Mouse (Mus musculus) kidney, embryonic 14.5 days (tissue): ENCODE data around the gene Prtn3. TPM values are rescaled to one million over a fixed set of nuclear protein-coding genes. Genes with fewer than 3 reads are reported as not detected.

ENCODE experiments used
- ATAC-seq: fragments of 200-750 bp; cut with Nextera tagmentation; 2 replicates; pipeline ENCODE4 v1.8.0; 2017; ENCODE audit warnings: moderate number of reproducible peaks, mild to moderate bottlenecking, moderate TSS enrichment, moderate library complexity; ENCODE audit not compliant: low FRiP score, low TSS enrichment
- H3K27ac ChIP-seq: fragments of 300-500 bp; sonication (generic); 2 replicates; pipeline ENCODE4 v1.5.1; 2014; ENCODE audit warnings: low read depth, mild to moderate bottlenecking, low read length, moderate library complexity, mixed read lengths
- H3K27me3 ChIP-seq: fragments of 300-500 bp; sonication (generic); 2 replicates; pipeline ENCODE4 v1.6.1; 2014; ENCODE audit warnings: mild to moderate bottlenecking, low read length; ENCODE audit not compliant: control insufficient read depth, insufficient read depth
- H3K36me3 ChIP-seq: fragments of 300-500 bp; sonication (generic); 2 replicates; pipeline ENCODE4 v1.6.1; 2014; ENCODE audit warnings: low read length, mixed read lengths; ENCODE audit not compliant: control insufficient read depth, insufficient read depth
- H3K4me1 ChIP-seq: fragments of 300-500 bp; sonication (generic); 2 replicates; pipeline ENCODE4 v1.6.1; 2014; ENCODE audit warnings: low read length, mixed read lengths; ENCODE audit not compliant: control insufficient read depth, insufficient read depth
- H3K4me2 ChIP-seq: fragments of 300-500 bp; sonication (generic); replicated peaks from 2 replicates; pipeline ENCODE4 v1.6.1; 2014; ENCODE audit warnings: low read depth, mild to moderate bottlenecking, low read length
- H3K4me3 ChIP-seq: fragments of 300-500 bp; sonication (generic); 2 replicates; pipeline ENCODE4 v1.5.1; 2014; ENCODE audit warnings: mild to moderate bottlenecking, low read length
- H3K9ac ChIP-seq: fragments of 300-500 bp; sonication (generic); 2 replicates; pipeline ENCODE4 v1.6.1; 2014; ENCODE audit warnings: low read depth, mild to moderate bottlenecking, low read length, moderate library complexity
- H3K9me3 ChIP-seq: fragments of 300-500 bp; sonication (generic); 2 replicates; pipeline ENCODE4 v1.6.1; 2016; ENCODE audit warnings: low read length; ENCODE audit not compliant: control insufficient read depth
- WGBS: fragments of 180-500 bp; shearing (Covaris S2); extraction: QIAGEN DNeasy Blood & Tissue Kit; methylation state at CpG from one replicate; pipeline ENCODE4 v1.1.7; 2014; 5-methylcytosine and 5-hydroxymethylcytosine counted together
- polyA plus RNA-seq: library from polyadenylated mRNA; unstranded; fragments of >200 nt; fragmentation: Nextera tagmentation; extraction: Ambion mirVana; gene quantifications from 2 replicates; pipeline ENCODE4 v1.2.1, GENCODE M21; 2014

The Prtn3 gene
- polyA plus RNA-seq, 1 experiment from 2014 or later = 9.6 TPM

GRCm38 (mm10) chr10:79853392-79853791, 20.9 kb upstream of the Prtn3 start:
- Histone ChIP-seq H3K9ac (peak overlapping the region; percentile 100), H3K36me3 (peaks cover 23% of the 10 kb centered on the region), H3K9me3 (no peaks in the 10 kb centered on the region), H3K4me1 (peaks cover 47% of the 10 kb centered on the region), H3K27me3 (no peaks in the 10 kb centered on the region), H3K4me2 (peak overlapping the region; percentile 68), H3K27ac (peak overlapping the region; percentile 100), H3K4me3 (peak overlapping the region; percentile 100)
- ATAC-seq = peak; percentile 47
- WGBS = under 1% methylated on average over 15 of the region's 15 CpGs

GRCm38 (mm10) chr10:79853860-79854795, 20.1 kb upstream of the Prtn3 start, which contains the start of gene Ptbp1:
Gene Ptbp1, plus strand, starts transcription at chr10:79854427.
- Histone ChIP-seq H3K27me3 (no peaks in the 10 kb centered on the region), H3K9ac (peak within 1 kb of the TSS; percentile 100), H3K4me1 (peaks cover 46% of the 10 kb centered on the region), H3K9me3 (no peaks in the 10 kb centered on the region), H3K4me2 (peak within 1 kb of the TSS; percentile 100), H3K27ac (peak within 1 kb of the TSS; percentile 100), H3K4me3 (peak within 1 kb of the TSS; percentile 100), H3K36me3 (peaks cover 31% of the 10 kb centered on the region)
- peak; percentile 92 for ATAC-seq
- under 1% methylated on average over 75 of the region's 75 CpGs for WGBS

- H3K9me3 ChIP-seq = no peaks in the 10 kb centered on the region
- H3K9ac ChIP-seq = peak overlapping the region; percentile 100
- under 1% methylated on average over 82 of the region's 83 CpGs for WGBS
- peak overlapping the region; percentile 100 for H3K4me2 ChIP-seq
- peaks cover 48% of the 10 kb centered on the region for H3K4me1 ChIP-seq
- no peaks in the 10 kb centered on the region for H3K27me3 ChIP-seq
- ATAC-seq = peak; percentile 18
- peak overlapping the region; percentile 100 for H3K27ac ChIP-seq
- peak overlapping the region; percentile 100 for H3K4me3 ChIP-seq
- H3K36me3 ChIP-seq = peaks cover 39% of the 10 kb centered on the region
Measured at GRCm38 (mm10) chr10:79854801-79855541, 19.3 kb upstream of the Prtn3 start.

DNA sequence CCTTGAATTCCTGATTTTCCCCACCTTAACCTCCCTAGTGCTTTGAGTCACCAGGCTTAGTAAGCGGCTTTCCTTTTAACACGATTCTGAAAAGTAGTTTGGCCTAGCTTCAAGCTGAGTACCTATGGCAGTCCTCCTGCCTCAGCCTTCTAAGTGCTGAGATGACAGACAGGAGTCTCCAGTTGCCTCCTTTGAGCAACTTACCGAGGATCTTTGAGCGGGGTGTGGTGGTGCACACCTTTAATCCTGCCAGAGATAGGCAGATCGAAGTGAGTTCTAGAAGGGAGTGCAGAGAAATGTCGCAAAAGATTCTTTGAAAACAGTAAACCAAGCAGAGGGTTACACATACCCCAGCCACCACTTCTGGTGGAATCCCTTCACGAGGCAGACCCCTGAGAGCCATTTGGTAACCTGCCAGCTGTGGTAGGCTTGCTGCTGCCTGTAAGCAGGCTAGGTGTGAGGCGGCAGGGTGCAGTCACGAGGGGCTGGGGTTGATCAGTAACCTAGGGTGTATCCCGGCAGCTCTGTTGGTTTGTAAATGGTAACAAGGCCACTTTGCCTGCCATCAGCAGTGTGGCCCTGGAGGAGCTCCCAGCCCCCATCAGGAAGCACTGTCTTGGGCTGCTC, 18.6 kb upstream of the Prtn3 start:
- no peaks in the 10 kb centered on the region for H3K9me3 ChIP-seq
- WGBS = 1% methylated on average over 10 of the region's 10 CpGs
- peak overlapping the region; percentile 100 for H3K4me2 ChIP-seq
- ATAC-seq = no peak
- H3K36me3 ChIP-seq = peaks cover 46% of the 10 kb centered on the region
- H3K27ac ChIP-seq = peak overlapping the region; percentile 100
- peak overlapping the region; percentile 100 for H3K4me3 ChIP-seq
- H3K27me3 ChIP-seq = no peaks in the 10 kb centered on the region
- H3K4me1 ChIP-seq = peaks cover 52% of the 10 kb centered on the region
- H3K9ac ChIP-seq = peak overlapping the region; percentile 100

DNA sequence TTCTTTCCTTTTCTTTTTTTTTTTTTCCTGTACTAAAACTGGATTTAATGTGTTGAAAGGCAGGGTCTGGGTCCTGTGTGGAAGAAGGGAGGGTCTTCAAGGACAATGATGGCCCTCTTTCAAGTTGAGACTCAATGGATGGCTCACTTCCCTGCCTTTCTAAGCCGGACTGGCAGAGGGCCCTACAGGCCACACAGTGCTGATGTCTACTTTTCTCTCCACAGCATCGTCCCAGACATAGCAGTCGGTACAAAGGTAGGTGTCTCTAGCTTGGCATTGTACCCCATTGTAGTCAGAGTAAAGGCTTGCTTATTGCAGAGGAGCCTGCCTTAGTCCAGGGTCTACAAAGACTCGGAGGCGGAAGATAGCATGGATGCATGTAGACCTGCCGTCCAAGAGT, 18.0 kb upstream of the Prtn3 start:
- Histone ChIP-seq H3K4me3 (peak overlapping the region; percentile 100), H3K9me3 (no peaks in the 10 kb centered on the region), H3K27me3 (no peaks in the 10 kb centered on the region), H3K36me3 (peaks cover 52% of the 10 kb centered on the region), H3K4me2 (peak overlapping the region; percentile 100), H3K27ac (peak overlapping the region; percentile 100; the same call in 1 of the 2 replicates), H3K4me1 (peaks cover 57% of the 10 kb centered on the region), H3K9ac (peak overlapping the region; percentile 100)
- 27% methylated on average over 6 of the region's 6 CpGs for WGBS
- no peak for ATAC-seq

GRCm38 (mm10) chr10:79856704-79857451, 17.4 kb upstream of the Prtn3 start:
- Histone ChIP-seq H3K36me3 (peaks cover 58% of the 10 kb centered on the region), H3K27ac (peak overlapping the region; percentile 15; the same call in 1 of the 2 replicates)

DNA sequence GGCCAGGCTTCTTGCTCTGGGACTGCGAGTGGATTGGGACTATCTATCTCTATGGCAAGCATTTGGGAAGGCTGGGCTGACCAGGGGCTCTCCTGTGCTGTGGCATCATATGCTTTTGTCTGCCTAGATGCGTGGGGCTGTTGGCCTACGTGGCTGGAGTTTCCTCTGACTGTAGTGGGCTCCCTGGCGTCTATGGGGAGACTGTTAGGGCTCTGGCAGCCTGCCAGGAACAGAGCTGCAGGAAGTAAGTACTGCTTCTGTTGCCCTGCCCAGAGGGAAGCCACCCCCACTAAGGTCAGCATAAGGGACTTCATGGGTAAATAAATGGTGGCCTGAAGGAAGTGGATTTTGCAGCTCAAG, 16.8 kb upstream of the Prtn3 start:
- peaks cover 48% of the 10 kb centered on the region for H3K4me1 ChIP-seq
- peaks cover 64% of the 10 kb centered on the region for H3K36me3 ChIP-seq
- peak overlapping the region; percentile 100 for H3K4me2 ChIP-seq
- no peak for ATAC-seq
- H3K9ac ChIP-seq = peak overlapping the region; percentile 100
- WGBS = 19% methylated on average over 4 of the region's 4 CpGs
- H3K9me3 ChIP-seq = no peaks in the 10 kb centered on the region
- H3K27me3 ChIP-seq = no peaks in the 10 kb centered on the region
- H3K27ac ChIP-seq = peak overlapping the region; percentile 15; the same call in 1 of the 2 replicates
- H3K4me3 ChIP-seq = peak overlapping the region; percentile 100

More at GRCm38 (mm10) chr10:79856704-79857451, 17.4 kb upstream of the Prtn3 start:
- 24% methylated on average over 7 of the region's 7 CpGs for WGBS
- Histone ChIP-seq H3K4me1 (peaks cover 54% of the 10 kb centered on the region), H3K9me3 (no peaks in the 10 kb centered on the region), H3K9ac (peak overlapping the region; percentile 100), H3K4me3 (peak overlapping the region; percentile 100), H3K27me3 (no peaks in the 10 kb centered on the region), H3K4me2 (peak overlapping the region; percentile 100)
- ATAC-seq = no peak

GRCm38 (mm10) chr10:79857894-79858293, 16.4 kb upstream of the Prtn3 start:
- 59% methylated on average over 2 of the region's 2 CpGs for WGBS
- Histone ChIP-seq H3K4me1 (peaks cover 44% of the 10 kb centered on the region), H3K27me3 (no peaks in the 10 kb centered on the region), H3K9ac (peak overlapping the region; percentile 100; the same call in 1 of the 2 replicates), H3K4me3 (peak overlapping the region; percentile 100), H3K9me3 (no peaks in the 10 kb centered on the region), H3K36me3 (peaks cover 68% of the 10 kb centered on the region), H3K27ac (peak overlapping the region; percentile 17; the same call in 1 of the 2 replicates), H3K4me2 (peak overlapping the region; percentile 100)
- ATAC-seq = no peak
